Comparison of ENCODE assay signal across 19 mouse cellular contexts in the genomic region with DNA sequence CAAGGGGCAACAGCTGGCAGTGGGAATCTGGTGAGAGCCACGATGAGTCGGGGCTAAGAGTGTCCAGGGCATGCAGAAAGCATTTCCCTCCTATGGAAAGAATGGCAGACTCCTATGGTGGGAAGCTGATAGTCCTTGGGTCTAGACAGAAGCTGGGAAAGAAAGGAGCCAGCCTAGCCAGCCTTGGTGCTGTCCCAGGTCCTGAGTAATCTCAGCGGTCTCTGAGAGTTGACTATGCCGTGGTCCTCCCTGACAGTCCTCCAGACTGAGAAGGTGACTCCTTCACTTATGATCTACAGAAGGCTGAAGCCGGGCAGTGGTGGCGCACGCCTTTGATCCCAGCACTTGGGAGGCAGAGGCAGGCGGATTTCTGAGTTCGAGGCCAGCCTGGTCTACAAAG. TPM values are rescaled to one million over a fixed set of nuclear protein-coding genes. Genes with fewer than 3 reads are reported as not detected.
DNase-seq lines count a peak whose midpoint lies in the region; ATAC-seq and TF ChIP-seq lines count a peak whose summit lies in the region.
"Had no signal": no experiment of that assay in that cellular context is flagged by ENCODE, and none has a peak within 500 bp of the region (broad histone marks: within the 10 kb centered on the region; RNA-seq: fewer than 3 reads in every experiment).

No protein-coding gene starts in this region.

- no peak for TF ChIP-seq CTCF in lung, embryonic 14.5 days (IDR thresholded peaks at IDR 0.05; ENCODE audit: low read depth)

- H3K27ac ChIP-seq in lung, embryonic 14.5 days (ENCODE audit: low read depth), result no peak overlapping the region
- H3K27ac ChIP-seq: embryonic facial prominence, embryonic 13.5 days; forebrain, embryonic 10.5 days; heart, embryonic 13.5 days; lung, embryonic 15.5 days; stomach, postnatal 0 days had no signal

- ATAC-seq in lung, embryonic 14.5 days (ENCODE audit: insufficient read depth), result no peak
- peak; percentile 32; the same call in 1 of the 2 replicates for ATAC-seq in granulocyte monocyte progenitor cell, adult 5-6 weeks (replicated peaks; ENCODE audit: poor library complexity, severe bottlenecking)
- ATAC-seq in megakaryocyte, adult 5-6 weeks (ENCODE audit: poor library complexity, severe bottlenecking), result no peak

- no peaks in the 10 kb centered on the region for H3K4me1 ChIP-seq in lung, embryonic 14.5 days (ENCODE audit: insufficient read depth)
- H3K4me1 ChIP-seq: lung, embryonic 15.5 days; megakaryocyte, embryonic 14.5 days had no signal

- H3K9me3 ChIP-seq in lung, embryonic 14.5 days (ENCODE audit: low read depth, low read length), result no peaks in the 10 kb centered on the region
- H3K9me3 ChIP-seq: embryonic facial prominence, embryonic 13.5 days; forebrain, embryonic 10.5 days; heart, embryonic 13.5 days; lung, embryonic 15.5 days; megakaryocyte, embryonic 14.5 days had no signal

- 70% methylated on average over 8 of the region's 9 CpGs for WGBS in lung, embryonic 14.5 days

- H3K4me3 ChIP-seq in lung, embryonic 14.5 days (ENCODE audit: low read depth, low read length), result no peak overlapping the region
- H3K4me3 ChIP-seq: embryonic facial prominence, embryonic 13.5 days; forebrain, embryonic 10.5 days; heart, embryonic 13.5 days; lung, embryonic 15.5 days; megakaryocyte, embryonic 14.5 days had no signal

- no peak overlapping the region for H3K9ac ChIP-seq in lung, embryonic 14.5 days
- H3K9ac ChIP-seq: embryonic facial prominence, embryonic 13.5 days; heart, embryonic 13.5 days; lung, embryonic 15.5 days had no signal

- H3K4me2 ChIP-seq in lung, embryonic 14.5 days, result no peak overlapping the region
- H3K4me2 ChIP-seq: embryonic facial prominence, embryonic 13.5 days; heart, embryonic 13.5 days; liver, embryonic 11.5 days; lung, embryonic 15.5 days had no signal

- H3K27me3 ChIP-seq in lung, embryonic 14.5 days (ENCODE audit: insufficient read depth, low read length), result no peaks in the 10 kb centered on the region
- H3K27me3 ChIP-seq: embryonic facial prominence, embryonic 13.5 days; heart, embryonic 13.5 days; lung, embryonic 15.5 days had no signal

- H3K36me3 ChIP-seq in lung, embryonic 14.5 days (ENCODE audit: insufficient read depth), result no peaks in the 10 kb centered on the region
- H3K36me3 ChIP-seq: embryonic facial prominence, embryonic 13.5 days; forebrain, embryonic 10.5 days; heart, embryonic 13.5 days; lung, embryonic 15.5 days had no signal

- peak; percentile 27 for DNase-seq in heart, postnatal 4 days
- DNase-seq in heart, adult 8-10 months (ENCODE audit: low spot score), result no peak
- DNase-seq in lung, embryonic 14.5 days, result peak; percentile 71
- DNase-seq in lung, postnatal 36 days, result no peak
- no peak for DNase-seq in layer of hippocampus, postnatal 25 days (ENCODE audit: extremely low spot score in 1 of 2, low spot score in 1 of 2)
- no peak for DNase-seq in adrenal gland, postnatal 14 days
- DNase-seq: cerebellum, adult 8-10 months; kidney, adult 11 months; right cerebral cortex, adult 18-20 months; thymus, postnatal 25 days had no signal

RNA-seq across cellular contexts. Expression of gene Zfp831, which starts 48.4 kb away (rescaled TPM):
- under 1 TPM; 0.10 to 0.18 TPM for total RNA-seq in heart, postnatal 4 days (2021)
- total RNA-seq in heart, adult 8-10 months (2022), result under 1 TPM; 0.03 to 0.14 (median 0.06) TPM
- polyA plus RNA-seq in lung, embryonic 14.5 days (2014; fragmentation: Nextera tagmentation; extraction: Ambion mirVana), result 0.04 TPM in 1 of 2 replicates, not detected in the other
- 1.1 TPM in 2 replicates for total RNA-seq in granulocyte monocyte progenitor cell, adult 5-6 weeks (2014; fragmentation: Nextera tagmentation)
- total RNA-seq in granulocyte monocyte progenitor cell, adult 5-6 weeks (2017), result 0.15 and 0.26 TPM in 2 replicates
- 10 to 100 TPM; 18.8 to 20.0 TPM for total RNA-seq in layer of hippocampus, postnatal 25 days (2021)
- total RNA-seq in megakaryocyte, adult 5-6 weeks (2015), result 2.5 and 3.1 TPM in 2 replicates
- 1.6 and 2.8 TPM in 2 replicates for total RNA-seq in megakaryocyte, adult 5-6 weeks (2017)
- 0.19 and 2.0 TPM in 2 replicates for total RNA-seq in adrenal gland, postnatal 14 days (2021)
- polyA plus RNA-seq: liver, embryonic 11.5 days; stomach, postnatal 0 days had no signal

Comparison
In these comparisons a context has a peak if more than half of its experiments do, and no peak if none do; other contexts are left out.
1. DNase-seq: peak in heart, postnatal 4 days (single experiment) and lung, embryonic 14.5 days (single experiment); none in heart, adult 8-10 months (single experiment), lung, postnatal 36 days (single experiment), layer of hippocampus, postnatal 25 days (0 of 2) and adrenal gland, postnatal 14 days (single experiment).